Mouse (Mus musculus): ENCODE data around the gene Pla2g2f.

GRCm38 (mm10) chr4:138780300-138780699, 22.9 kb upstream of the Pla2g2f start:
- no peak for TF ChIP-seq POLR2A (IDR thresholded peaks at IDR 0.05; ENCODE audit: insufficient read length, low read depth)
- no peak for TF ChIP-seq USF1 (IDR thresholded peaks at IDR 0.05; ENCODE audit: low read depth)
- TF ChIP-seq MAX (IDR thresholded peaks at IDR 0.05; ENCODE audit: low read depth), result no peak
- TF ChIP-seq E2F4 (IDR thresholded peaks at IDR 0.05; ENCODE audit: insufficient read depth), result no peak
- TF ChIP-seq MYOG (IDR thresholded peaks at IDR 0.05; ENCODE audit: control insufficient read depth in 1 of 3, insufficient read depth in 1 of 3, insufficient read length in 2 of 3, low read depth in 2 of 3), result no peak
- no peak for TF ChIP-seq TCF12 (IDR thresholded peaks at IDR 0.05; ENCODE audit: insufficient read depth, poor library complexity, severe bottlenecking)
- no peak for TF ChIP-seq SRF (IDR thresholded peaks at IDR 0.05; ENCODE audit: control insufficient read depth, insufficient read length, low read depth)
- TF ChIP-seq REST (IDR thresholded peaks at IDR 0.05; ENCODE audit: insufficient read depth, insufficient read length), result no peak
- TF ChIP-seq POLR2AphosphoS2 (IDR thresholded peaks at IDR 0.05; ENCODE audit: insufficient read length, low read depth), result no peak
